Mouse (Mus musculus) ES-CJ7 (cell line): ENCODE data around the gene Agpat4.

ENCODE experiments used
- DNase-seq: peaks from one replicate; pipeline ENCODE4 v3.0.0; 2011; ENCODE audit warnings: low read depth, low spot score

Gene Agpat4

DNA sequence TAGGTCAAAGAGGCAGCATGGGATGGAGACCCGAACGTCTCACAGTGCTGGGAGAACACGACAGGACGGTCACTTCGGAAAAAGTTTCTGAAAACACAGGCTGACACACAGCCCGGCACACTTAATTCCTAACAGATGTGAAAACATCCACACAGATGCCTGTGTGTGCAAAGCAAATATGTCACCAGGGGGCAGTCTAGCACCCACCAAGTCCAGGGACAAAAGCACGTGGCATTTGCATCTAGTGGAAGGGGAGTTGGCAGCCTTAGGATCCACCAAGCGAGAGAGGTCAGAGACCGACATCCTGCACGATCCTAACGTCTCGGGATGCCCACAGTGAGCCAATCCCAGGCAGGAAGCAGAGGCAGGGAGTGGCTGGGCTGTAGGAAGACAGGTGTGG is 108.0 kb downstream of the Agpat4 start:
- no peak for DNase-seq

DNA sequence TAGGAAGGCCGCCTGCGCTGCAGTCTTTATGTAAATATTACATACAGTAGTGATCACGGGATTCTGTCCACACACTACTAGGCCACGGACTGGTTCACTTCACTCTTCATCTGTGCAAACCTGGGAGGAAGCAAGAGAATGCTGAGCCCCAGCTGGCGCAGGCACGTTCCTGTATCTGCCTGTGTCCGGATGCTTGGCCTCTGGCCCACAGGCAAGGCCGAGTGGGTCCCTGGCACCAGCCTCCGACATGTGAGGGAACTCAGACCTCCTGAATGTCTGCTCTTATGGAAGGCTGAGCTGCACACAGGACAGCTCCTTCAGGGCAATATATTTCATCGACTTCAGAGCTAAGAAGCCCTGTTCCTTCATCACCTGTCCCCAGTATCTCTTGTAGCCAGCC is 109.5 kb downstream of the Agpat4 start:
- no peak for DNase-seq

DNA sequence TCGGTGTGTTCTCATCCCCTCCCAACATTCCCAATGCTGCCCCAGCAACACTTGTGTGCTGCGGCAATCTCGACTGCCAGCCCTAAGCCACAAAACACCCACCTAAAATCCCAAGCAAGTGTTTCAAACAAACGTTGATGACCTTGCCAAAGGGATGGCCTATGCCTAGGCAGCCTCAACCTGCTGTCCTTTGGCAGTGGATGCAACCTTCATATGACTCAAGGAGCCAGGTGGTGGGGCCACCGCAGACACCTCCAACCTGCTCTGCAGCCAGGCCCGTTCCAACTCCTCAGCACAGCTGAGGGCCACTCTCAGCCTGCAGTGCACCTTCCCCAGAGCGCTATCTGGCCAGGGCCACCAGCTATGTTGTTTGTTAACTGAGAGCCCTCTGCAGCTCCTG is 110.0 kb downstream of the Agpat4 start:
- no peak for DNase-seq

DNA sequence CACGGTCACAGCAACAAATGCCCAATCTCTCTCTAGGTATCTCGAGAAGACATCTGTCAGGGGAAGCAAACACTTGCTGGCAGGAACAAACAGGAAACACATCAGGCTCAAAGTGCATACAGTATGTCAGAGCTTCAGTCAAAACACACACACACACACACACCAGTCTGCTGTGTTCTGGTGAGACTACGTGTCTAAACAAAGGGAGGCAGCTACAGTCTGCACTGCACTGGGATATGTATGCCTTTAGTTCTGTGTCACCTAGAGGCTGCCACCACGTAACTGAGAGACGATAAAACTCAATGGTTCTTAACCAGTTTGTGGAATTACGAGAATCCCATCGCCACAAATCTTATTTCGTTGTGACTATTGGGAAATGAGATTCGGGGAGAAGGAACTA is 111.3 kb downstream of the Agpat4 start:
- no peak for DNase-seq

DNA sequence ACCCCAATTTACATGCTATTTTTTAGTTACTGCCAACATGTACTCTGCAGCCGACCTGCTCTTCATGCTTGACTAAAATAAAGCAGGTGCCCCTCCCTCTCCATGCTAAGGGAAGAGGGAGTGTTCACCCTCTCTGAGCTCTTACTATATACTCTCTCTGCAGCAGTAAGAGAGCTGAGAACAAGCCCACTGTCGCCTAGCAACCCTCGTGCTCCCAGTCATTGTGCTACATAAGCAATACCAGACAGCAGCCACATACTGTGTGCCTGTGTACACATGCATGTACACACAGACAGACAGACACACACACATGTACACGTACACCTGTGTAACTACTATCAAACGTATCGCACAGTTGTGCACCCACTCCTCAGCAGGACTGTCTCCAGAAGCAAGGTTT is 111.7 kb downstream of the Agpat4 start:
- DNase-seq: no peak

DNA sequence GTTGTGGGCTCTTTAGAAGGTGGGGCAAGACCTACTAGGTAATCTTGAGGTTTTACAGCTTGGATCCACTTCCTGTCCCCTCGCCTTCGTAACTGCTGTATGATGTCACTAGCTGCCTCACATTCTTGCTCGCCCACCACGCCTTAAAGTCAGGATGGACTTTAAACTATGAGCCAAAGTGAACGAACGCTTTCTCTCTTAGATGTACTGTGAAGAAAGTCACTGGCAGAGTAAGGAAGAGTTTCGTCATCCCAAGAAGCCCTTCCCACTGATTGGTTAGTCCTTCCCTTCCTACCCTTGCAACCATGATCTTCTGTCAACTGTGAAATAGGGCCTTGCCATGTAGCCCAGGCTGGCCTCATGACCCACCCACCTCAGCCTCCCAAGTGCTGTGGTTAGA is 112.6 kb downstream of the Agpat4 start:
- no peak for DNase-seq

DNA sequence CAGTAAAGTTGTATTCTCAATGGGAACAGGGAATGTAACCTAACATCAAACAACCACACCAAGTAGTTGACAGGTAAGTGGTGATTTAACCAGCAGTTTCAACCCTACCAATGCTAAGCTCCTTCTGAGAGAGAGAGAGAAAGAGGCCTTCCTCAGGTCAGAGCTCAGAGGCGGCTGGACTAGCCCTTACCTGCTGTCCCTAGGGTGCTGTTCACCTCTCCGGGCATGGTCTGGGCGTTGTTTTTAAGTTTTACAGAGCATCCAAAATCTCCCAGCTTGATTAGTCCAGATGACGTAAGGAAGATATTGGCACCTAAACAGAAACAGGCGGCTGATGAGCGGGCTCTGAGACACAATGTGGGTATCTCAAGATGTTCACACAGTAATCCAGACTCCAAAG is 114.2 kb downstream of the Agpat4 start:
- no peak for DNase-seq

DNA sequence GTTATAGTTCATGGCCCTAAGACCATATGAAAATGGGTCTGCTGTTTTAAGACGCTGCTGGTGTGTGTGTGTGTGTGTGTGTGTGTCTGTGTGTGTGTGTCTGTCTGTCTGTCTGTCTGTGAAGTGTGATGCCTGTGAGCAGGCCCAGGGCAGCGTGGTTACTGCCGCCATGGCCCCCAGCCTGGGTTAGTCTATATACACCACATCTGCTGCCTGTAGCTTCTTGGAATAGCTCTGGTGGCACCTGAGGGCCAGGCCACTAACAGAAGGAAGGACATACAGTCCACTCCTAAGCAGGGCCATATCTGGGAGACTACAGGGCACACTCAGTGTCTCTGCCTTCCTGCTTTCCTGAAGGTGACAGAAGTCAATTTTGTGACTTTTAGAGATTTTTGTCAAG is 122.2 kb downstream of the Agpat4 start:
- no peak for DNase-seq

DNA sequence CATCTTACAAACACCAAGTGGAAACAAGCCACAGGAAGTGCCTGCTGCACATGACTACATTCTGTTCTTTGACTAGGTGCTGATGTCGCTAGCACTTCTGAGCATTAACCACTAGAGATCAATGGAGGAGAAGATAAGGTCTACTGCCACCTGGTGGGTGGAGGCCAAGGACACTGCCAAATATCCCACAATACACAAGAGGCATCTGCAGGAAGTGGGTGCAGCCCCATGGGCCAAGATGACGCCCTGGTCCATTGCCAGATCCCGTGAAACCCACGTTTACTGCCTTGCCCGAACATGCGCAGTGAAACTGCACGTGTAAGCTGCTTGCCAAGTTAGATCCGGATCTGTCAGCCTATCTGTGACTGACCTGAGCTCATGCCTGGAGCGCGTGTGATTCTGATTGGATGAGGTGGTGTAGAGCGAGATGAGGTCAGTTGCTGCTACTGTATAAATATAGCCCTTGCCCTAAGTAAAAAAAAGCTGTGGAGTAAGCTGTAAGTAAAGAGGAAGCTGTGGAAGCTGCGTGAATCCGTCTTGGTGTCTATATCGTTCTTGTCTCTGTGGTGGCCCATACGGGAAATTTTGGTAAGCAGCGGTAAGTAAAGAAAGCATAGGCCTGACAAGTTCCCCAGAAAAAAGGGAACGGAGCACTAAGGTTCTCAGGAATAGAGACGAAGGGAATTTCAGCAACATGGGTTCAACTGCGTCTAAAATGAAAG is 131.4 kb downstream of the Agpat4 start:
- peak; percentile 36 for DNase-seq

DNA sequence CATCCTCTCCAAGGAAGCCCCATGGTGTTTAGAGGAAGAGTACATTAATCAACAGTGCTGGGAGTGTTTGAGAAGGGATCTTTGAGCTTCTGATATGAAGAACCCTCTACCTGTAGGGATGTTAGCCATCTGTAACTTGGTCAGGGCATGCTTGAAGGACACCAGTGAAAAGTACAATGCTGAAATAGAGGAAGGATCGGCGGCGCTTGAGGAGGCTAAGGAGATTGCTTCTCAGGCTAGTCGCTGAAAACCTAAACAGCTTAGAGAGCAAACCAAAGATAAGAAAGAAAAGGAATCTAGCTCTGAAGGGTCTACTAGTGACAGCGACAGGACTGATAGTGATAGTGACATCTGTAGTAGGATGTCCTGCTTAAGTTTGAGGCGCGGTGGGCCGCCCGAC is 132.1 kb downstream of the Agpat4 start:
- DNase-seq: no peak

DNA sequence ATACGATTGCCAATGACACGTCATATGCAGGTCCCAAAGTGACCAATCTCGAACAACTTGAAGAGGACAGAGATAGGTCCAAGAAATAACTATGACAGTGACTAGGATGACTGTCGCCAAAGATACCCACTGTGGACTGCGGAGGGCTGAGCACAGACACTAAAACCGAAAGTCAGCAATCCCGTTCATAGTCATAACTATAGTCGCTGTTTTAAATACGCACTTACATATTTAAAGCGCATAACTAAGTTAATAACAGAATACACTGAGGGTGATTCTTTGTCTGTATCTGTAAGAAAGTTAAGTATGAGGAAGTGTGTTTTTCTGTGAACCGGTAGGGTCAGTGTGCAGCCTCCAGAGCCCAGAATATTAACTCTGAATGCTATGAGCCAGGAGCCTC is 137.6 kb downstream of the Agpat4 start:
- no peak for DNase-seq

DNA sequence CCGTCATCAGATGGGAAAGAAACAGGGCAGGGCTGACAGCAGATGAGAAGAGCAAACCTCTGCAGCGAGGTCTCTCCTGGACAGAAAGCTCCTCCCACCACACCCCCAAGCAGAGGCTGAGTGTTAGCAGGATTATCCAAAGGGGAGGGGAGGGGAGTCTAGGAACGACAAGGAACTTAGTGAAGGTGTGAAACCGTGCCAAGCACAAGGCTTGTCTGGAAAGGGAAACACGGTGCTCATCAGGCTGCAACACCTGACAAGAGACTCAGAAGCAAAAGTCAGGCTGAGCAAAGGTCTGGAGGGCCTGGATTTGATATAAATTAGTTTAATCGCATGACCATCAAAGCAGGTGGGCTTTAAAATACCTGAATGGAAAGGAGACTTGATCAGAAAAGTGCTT is 140.0 kb downstream of the Agpat4 start:
- DNase-seq: no peak

DNA sequence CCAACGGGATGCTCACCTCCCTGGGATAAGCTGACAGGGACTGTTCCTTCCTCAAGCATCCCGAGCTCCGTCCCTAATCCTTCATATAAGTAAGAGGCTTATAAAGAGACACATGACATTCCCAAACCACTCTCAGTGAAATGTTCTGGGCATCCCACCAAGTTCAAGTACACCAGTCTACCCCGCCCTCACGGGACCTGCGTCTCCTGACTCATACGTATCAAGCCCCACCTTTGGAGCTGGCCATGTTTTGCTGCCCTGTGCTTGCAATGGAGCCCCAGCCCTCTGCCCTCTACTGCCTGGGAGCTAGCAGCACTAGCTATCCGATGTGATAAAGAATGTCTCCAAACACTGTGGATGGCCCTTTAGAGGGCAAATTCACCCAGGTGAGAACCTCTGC is 141.5 kb downstream of the Agpat4 start:
- no peak for DNase-seq

DNA sequence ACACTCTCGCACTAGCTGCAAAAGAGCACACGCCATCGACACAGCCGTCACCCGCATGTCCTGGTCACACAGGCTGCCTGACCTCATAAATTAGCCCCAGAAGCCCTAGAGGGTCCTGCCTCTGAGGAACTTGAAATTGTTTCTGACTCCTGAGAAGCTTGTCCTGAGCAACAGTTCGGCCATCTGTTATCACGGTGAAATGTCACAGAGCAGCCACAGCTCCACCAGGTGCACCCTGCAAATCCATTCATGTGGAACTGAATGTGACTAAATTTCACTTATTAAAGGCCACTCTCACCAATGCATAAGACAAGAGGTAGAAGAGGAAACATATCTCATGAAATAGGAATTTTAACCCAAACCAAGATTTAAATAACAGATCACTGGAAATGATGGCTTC is 142.9 kb downstream of the Agpat4 start:
- DNase-seq: no peak

DNA sequence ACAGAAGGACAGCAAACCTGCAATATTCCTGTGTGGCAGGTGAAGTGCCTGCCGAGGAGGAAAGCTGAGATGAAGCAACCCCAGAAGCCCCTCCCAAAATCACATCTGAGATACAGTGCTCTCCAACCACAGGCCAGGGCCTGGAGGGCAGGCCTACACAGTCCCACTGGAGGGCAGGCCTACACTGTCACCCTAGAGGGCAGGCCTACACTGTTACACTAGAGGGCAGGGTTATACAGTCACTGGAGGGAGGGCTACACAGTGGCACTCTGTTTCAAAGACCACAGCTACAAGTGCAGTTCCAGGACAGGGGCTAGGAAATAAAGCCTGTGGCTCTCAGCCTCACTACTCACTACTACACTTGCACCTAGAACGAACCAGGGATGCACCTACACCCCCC is 143.4 kb downstream of the Agpat4 start:
- no peak for DNase-seq

DNA sequence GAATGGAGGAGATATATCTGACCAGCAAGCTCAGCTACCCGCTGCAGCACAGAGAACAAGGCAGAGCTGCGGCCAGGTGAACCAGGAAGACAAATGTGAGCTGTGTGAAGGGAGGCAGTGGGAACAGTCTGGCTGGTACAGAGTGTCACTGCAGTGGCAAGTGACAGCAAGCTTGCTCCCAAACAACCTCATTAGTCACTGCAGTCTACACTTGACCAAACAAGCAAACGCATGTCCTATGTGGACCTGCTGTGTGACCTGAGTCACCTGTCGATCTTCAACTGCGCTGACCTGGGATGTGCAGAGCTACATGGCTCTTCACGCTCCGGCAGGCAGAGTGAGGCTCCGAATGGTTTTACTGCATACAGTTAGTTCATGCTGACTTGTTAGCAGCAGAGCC is 144.3 kb downstream of the Agpat4 start:
- DNase-seq: no peak

DNA sequence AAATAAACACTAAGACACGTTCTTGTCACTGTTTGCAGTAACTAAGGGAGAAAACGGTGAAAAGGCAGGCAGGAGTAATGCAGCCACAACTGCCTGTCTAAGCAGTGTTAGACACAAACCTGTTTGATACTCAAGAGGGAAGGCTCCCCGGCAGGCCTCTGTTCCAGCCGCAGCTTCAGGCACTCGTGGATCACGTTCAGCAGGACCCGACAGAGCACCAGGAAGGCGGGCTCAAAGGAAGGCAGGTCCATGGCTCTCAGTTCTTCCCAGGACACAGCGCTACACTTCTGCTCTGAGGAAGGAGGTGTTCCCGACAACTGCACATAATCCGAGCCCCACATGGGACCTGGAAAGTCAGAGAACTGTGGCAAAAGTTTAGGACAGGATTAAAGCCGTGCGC is 145.3 kb downstream of the Agpat4 start:
- no peak for DNase-seq

DNA sequence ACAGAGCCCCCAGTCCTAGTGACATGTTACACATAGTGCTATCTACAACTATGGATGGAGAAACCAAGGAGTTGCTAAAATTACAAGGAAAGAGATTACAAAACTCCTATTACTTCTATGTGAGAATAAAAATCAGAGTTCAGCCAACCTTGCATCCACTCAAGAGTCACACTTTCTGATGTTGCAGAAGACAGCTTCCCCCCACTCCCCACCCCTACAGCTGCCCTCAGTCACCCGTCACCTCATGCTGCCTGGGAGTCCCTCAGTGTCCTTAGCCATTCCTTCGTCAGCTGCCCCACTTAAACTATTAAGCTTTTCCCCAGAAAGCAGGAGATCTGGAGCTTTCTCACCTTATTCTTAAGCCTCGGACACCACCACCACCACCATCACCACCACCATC is 145.8 kb downstream of the Agpat4 start:
- no peak for DNase-seq

DNA sequence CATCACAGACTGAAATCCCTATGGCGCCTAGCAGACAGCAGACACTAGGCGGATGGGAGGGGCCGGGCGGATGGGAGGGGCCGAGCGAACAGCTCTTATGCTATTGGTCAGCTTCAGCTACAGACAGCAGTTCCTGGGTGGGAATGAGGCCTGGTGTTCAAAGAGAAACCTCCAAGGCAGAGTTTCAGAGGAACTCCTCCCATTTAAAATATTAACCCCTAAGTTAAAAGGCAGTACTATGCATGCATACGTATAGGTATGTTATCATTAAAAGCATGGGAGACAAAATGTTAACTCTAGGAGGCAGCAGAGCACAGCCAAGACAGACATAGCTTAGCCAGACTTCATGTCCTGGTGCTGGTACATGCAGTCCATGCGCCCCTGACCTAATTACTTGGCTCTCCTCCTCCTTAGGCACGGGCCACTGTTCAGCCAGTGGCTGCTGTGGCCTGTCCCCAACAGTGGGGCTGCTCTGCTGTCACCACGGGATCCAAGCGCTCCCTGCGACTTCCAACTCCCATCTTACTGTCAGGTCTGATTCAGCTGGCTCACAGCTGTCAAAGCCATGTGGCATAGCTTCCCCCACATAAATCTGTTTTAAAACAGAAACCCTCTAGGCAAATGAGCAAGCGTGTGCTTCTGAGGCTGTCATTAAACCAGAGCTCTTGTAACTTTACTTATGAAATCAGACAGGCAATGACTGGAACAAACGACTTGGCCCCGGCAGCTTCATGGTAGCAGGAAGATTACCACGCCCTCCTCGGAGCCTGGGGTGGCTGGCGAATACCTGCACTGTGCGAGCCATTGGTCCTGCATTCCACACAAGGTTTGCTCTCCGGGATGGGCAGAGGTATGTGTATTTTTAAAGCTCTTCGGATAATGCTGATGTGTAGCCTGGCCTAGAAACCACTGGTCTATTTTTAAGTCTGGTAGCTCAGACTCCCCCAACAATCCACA is 147.7 kb downstream of the Agpat4 start:
- peak; percentile 55 for DNase-seq

DNA sequence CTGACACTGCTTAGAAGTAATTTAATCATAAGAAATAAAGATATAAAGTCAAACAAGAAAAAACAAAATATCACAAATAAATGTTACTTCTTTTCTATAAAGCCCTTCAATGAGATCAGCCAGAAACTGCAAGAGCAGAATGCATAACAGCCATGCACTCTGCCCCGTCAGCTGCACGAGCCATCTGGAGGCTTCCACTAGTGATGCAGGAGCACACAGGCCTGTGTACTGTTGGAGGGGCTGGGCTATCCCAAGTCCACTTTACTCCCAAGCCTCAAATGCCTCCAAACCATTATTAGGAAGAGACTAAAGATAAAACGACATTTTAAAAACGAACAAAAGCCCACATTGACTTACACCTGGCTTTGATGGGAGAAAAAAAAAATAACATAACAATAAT is 149.6 kb downstream of the Agpat4 start:
- DNase-seq: no peak

DNA sequence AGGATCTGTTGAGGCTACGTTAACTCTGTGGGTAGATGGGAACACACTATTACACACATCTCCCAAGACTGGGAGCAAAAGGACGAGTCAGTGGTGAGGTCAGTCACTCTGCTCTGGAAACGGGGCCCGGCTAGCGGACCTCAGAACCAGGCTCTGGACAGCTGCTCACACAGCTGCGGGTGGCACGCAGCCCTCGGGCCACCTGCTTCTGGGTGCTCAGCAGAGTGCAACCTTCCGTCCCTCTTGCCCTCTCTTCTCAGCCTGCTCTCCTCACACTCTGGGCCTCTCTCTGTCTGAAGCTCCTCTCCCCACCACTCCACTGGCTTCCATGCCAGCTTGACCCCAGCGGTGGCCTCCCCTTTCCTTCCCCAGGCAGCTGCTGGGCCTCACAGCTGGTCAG is 150.0 kb downstream of the Agpat4 start:
- DNase-seq: no peak
